Mouse (Mus musculus): ENCODE results near the gene Wee1. TPM values are rescaled to one million over a fixed set of nuclear protein-coding genes. Genes with fewer than 3 reads are reported as not detected.

Gene Wee1
- polyA plus RNA-seq, 1 experiment from 2014 or later, result 7.9 TPM

- H3K4me2 ChIP-seq (ENCODE audit: low read length), result no peak overlapping the region
- H3K27ac ChIP-seq (replicated peaks; ENCODE audit: low read depth, low read length), result no peak overlapping the region
- H3K27me3 ChIP-seq (ENCODE audit: control insufficient read depth, insufficient read depth, low read length), result no peaks in the 10 kb centered on the region
- WGBS, result 88% methylated on average over 6 of the region's 6 CpGs
- H3K4me1 ChIP-seq (ENCODE audit: control insufficient read depth, insufficient read depth, low read length), result no peaks in the 10 kb centered on the region
- no peak overlapping the region for H3K4me3 ChIP-seq (replicated peaks; ENCODE audit: low read depth, low read length)
- no peaks in the 10 kb centered on the region for H3K36me3 ChIP-seq (ENCODE audit: control insufficient read depth, insufficient read depth, low read length)
- DNase-seq, result no peak
- no peak for ATAC-seq (ENCODE audit: low FRiP score, low TSS enrichment)
- no peak overlapping the region for H3K9ac ChIP-seq (replicated peaks; ENCODE audit: low read length)
- no peaks in the 10 kb centered on the region for H3K9me3 ChIP-seq (ENCODE audit: control insufficient read depth, low read length)
Measured at GRCm38 (mm10) chr7:110163024-110163423, 41.2 kb downstream of the Wee1 start.

DNA sequence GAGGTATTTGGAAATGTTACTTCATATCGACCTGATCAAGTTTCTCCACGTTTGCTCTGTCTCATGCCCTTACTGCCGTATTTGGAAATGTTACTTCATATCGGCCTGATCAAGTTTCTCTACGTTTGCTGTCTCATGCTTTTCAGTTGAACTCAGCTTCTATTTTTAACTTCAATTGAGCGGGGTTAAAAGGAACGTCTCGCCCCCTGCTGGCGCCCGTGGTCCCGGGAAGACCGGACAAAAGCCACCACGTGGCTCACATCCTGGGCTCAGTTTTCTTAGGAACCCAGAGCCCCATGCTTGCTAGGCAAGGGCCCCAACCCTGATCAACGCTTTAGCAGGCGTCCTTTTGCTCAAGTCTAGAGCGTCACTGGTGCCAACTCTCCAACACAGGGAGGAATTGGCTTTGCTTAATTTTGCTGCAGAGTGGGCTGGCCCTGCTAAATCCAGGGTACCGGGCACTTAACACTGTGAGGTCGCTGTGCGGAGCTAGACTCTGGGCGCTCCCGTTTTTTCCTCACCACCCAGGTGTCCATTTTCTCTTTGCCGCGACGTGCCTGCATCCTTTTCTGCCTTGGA is 42.3 kb downstream of the Wee1 start:
- Histone ChIP-seq H3K27ac (replicated peaks; ENCODE audit: low read depth, low read length) (peak overlapping the region; percentile 81), H3K9me3 (ENCODE audit: control insufficient read depth, low read length) (no peaks in the 10 kb centered on the region), H3K9ac (replicated peaks; ENCODE audit: low read length) (peak overlapping the region; percentile 68), H3K27me3 (ENCODE audit: control insufficient read depth, insufficient read depth, low read length) (no peaks in the 10 kb centered on the region), H3K4me1 (ENCODE audit: control insufficient read depth, insufficient read depth, low read length) (no peaks in the 10 kb centered on the region), H3K4me3 (replicated peaks; ENCODE audit: low read depth, low read length) (peak overlapping the region; percentile 53), H3K4me2 (ENCODE audit: low read length) (peak overlapping the region; percentile 92), H3K36me3 (ENCODE audit: control insufficient read depth, insufficient read depth, low read length) (no peaks in the 10 kb centered on the region)
- DNase-seq (peak; percentile 92), ATAC-seq (ENCODE audit: low FRiP score, low TSS enrichment) (peak; percentile 81)
- WGBS, result under 1% methylated on average over 24 of the region's 24 CpGs

DNA sequence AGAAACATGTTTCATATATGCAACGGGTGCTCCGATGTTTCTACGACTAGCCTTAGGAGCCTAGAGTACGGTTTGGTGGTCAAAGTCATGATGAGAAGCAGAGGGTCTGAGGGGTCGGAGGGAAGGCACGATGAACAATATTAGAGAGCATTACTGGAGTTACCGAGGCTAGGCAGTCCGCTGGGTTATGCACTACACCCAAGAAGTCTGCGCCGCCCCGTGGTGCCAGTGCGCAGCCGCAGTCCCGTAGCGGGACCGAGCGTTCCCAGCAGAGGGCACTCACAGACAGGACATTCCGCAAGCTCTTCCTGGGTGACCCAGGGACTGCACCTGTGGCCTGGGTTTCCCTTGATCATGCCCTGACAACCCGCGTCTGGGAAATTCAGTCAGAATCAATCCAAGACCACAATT is 42.9 kb downstream of the Wee1 start:
- H3K4me1 ChIP-seq (ENCODE audit: control insufficient read depth, insufficient read depth, low read length), result no peaks in the 10 kb centered on the region
- H3K9ac ChIP-seq (replicated peaks; ENCODE audit: low read length), result peak overlapping the region; percentile 68
- no peaks in the 10 kb centered on the region for H3K27me3 ChIP-seq (ENCODE audit: control insufficient read depth, insufficient read depth, low read length)
- DNase-seq, result peak; percentile 96
- WGBS, result under 1% methylated on average over 20 of the region's 20 CpGs
- peak overlapping the region; percentile 92 for H3K4me2 ChIP-seq (ENCODE audit: low read length)
- H3K9me3 ChIP-seq (ENCODE audit: control insufficient read depth, low read length), result no peaks in the 10 kb centered on the region
- H3K36me3 ChIP-seq (ENCODE audit: control insufficient read depth, insufficient read depth, low read length), result no peaks in the 10 kb centered on the region
- H3K4me3 ChIP-seq (replicated peaks; ENCODE audit: low read depth, low read length), result peak overlapping the region; percentile 53
- peak overlapping the region; percentile 81 for H3K27ac ChIP-seq (replicated peaks; ENCODE audit: low read depth, low read length)
- ATAC-seq (ENCODE audit: low FRiP score, low TSS enrichment), result peak; percentile 94

DNA sequence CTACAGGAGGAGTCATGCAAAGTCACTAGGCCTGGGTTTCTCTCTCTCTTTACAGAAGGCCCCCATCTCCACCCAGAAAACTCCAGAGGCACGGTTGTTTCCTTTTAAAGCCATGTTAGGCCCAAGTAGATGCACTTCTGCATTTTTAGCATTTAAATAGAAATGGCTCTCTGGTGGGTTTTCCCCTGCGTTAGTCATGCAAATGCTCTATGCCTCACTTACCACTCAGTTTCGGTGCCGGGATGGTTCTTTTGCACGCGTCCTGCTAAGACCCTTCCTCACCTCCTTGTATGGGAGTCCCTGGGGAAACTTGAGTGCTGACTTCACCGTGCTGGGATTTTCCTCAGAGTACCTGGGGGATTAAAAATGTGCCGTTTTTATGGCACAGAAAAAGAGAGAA is 44.4 kb downstream of the Wee1 start:
- H3K9ac ChIP-seq (replicated peaks; ENCODE audit: low read length), result no peak overlapping the region
- no peak overlapping the region for H3K27ac ChIP-seq (replicated peaks; ENCODE audit: low read depth, low read length)
- ATAC-seq (ENCODE audit: low FRiP score, low TSS enrichment) (no peak), DNase-seq (no peak)
- H3K4me2 ChIP-seq (ENCODE audit: low read length), result no peak overlapping the region
- H3K4me3 ChIP-seq (replicated peaks; ENCODE audit: low read depth, low read length), result no peak overlapping the region
- H3K27me3 ChIP-seq (ENCODE audit: control insufficient read depth, insufficient read depth, low read length), result no peaks in the 10 kb centered on the region
- H3K9me3 ChIP-seq (ENCODE audit: control insufficient read depth, low read length), result no peaks in the 10 kb centered on the region
- H3K36me3 ChIP-seq (ENCODE audit: control insufficient read depth, insufficient read depth, low read length), result no peaks in the 10 kb centered on the region
- no peaks in the 10 kb centered on the region for H3K4me1 ChIP-seq (ENCODE audit: control insufficient read depth, insufficient read depth, low read length)
- 56% methylated on average over 8 of the region's 8 CpGs for WGBS

DNA sequence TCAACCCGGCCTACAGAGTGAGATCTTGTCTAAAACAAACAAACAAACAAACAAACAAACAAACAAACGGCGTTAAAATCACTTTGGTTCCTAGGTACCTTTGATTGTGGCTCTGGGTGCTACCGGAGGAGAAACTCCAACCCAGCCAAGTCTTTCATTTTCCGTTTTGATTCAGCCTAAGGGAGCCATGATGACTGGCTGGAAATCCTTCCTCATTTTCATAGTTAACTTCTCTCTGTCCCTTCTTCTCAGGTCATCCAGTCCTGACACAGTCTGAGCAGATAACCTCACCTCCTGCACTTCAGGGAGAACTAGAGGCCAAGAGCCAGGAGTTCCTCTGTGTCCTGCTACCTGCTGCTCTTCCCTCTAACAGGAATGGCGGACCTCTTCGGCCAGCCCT is 57.4 kb downstream of the Wee1 start:
- WGBS, result 93% methylated on average over 7 of the region's 7 CpGs
- ATAC-seq (ENCODE audit: low FRiP score, low TSS enrichment) (no peak), DNase-seq (no peak)
- H3K4me3 ChIP-seq (replicated peaks; ENCODE audit: low read depth, low read length), result no peak overlapping the region
- H3K9me3 ChIP-seq (ENCODE audit: control insufficient read depth, low read length), result no peaks in the 10 kb centered on the region
- no peaks in the 10 kb centered on the region for H3K4me1 ChIP-seq (ENCODE audit: control insufficient read depth, insufficient read depth, low read length)
- no peaks in the 10 kb centered on the region for H3K27me3 ChIP-seq (ENCODE audit: control insufficient read depth, insufficient read depth, low read length)
- H3K9ac ChIP-seq (replicated peaks; ENCODE audit: low read length), result no peak overlapping the region
- H3K27ac ChIP-seq (replicated peaks; ENCODE audit: low read depth, low read length), result no peak overlapping the region
- H3K36me3 ChIP-seq (ENCODE audit: control insufficient read depth, insufficient read depth, low read length), result no peaks in the 10 kb centered on the region
- no peak overlapping the region for H3K4me2 ChIP-seq (ENCODE audit: low read length)

DNA sequence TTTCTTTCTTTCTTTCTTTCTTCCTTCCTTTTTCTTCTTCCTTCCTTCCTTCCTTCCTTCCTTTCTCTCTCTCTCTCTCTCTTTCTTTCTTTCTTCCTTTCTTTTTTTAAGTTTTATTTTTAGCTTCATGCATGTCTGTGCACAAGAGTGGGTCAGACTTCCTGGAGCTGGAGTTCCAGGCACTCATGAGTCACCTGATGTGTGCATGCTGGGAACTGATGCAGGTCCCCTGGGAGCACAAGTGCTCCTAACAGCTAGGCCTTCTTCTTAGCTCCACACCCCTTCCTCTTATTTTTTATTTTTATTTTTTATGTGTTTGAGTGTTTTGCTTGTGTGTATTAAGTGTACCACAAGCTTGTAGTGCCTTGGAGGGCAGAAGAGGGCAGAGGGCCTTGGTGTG is 58.8 kb downstream of the Wee1 start:
- Histone ChIP-seq H3K4me3 (replicated peaks; ENCODE audit: low read depth, low read length) (no peak overlapping the region), H3K36me3 (ENCODE audit: control insufficient read depth, insufficient read depth, low read length) (no peaks in the 10 kb centered on the region), H3K27ac (replicated peaks; ENCODE audit: low read depth, low read length) (no peak overlapping the region), H3K4me2 (ENCODE audit: low read length) (no peak overlapping the region), H3K4me1 (ENCODE audit: control insufficient read depth, insufficient read depth, low read length) (no peaks in the 10 kb centered on the region), H3K9ac (replicated peaks; ENCODE audit: low read length) (no peak overlapping the region), H3K9me3 (ENCODE audit: control insufficient read depth, low read length) (no peaks in the 10 kb centered on the region), H3K27me3 (ENCODE audit: control insufficient read depth, insufficient read depth, low read length) (no peaks in the 10 kb centered on the region)
- DNase-seq (no peak), ATAC-seq (ENCODE audit: low FRiP score, low TSS enrichment) (no peak)

GRCm38 (mm10) chr7:110181446-110181845 is 59.6 kb downstream of the Wee1 start:
- no peak overlapping the region for H3K4me2 ChIP-seq (ENCODE audit: low read length)
- H3K27me3 ChIP-seq (ENCODE audit: control insufficient read depth, insufficient read depth, low read length), result no peaks in the 10 kb centered on the region
- no peaks in the 10 kb centered on the region for H3K4me1 ChIP-seq (ENCODE audit: control insufficient read depth, insufficient read depth, low read length)
- 73% methylated on average over 8 of the region's 8 CpGs for WGBS
- H3K4me3 ChIP-seq (replicated peaks; ENCODE audit: low read depth, low read length), result no peak overlapping the region
- H3K36me3 ChIP-seq (ENCODE audit: control insufficient read depth, insufficient read depth, low read length), result no peaks in the 10 kb centered on the region
- no peaks in the 10 kb centered on the region for H3K9me3 ChIP-seq (ENCODE audit: control insufficient read depth, low read length)
- ATAC-seq (ENCODE audit: low FRiP score, low TSS enrichment), result no peak
- H3K9ac ChIP-seq (replicated peaks; ENCODE audit: low read length), result no peak overlapping the region
- H3K27ac ChIP-seq (replicated peaks; ENCODE audit: low read depth, low read length), result no peak overlapping the region
- DNase-seq, result no peak

DNA sequence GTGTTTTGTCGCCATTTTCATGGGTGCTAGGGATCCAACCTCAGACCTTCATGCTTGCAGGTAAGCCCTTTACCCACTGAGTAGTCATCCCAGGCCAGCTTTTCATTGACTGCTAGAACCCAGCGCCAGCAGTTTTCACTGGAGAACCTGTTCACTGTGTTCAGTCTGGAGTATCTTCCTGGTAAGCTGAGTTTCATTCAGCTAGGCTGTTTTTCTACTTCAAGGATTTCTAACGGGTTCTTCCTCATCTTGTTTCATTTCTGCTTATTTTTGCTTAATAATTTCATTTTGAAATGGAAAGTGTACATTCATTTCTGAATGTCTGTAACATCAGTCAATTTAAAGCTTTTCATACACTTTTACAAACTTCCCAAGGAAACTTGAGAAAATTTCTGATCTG is 62.8 kb downstream of the Wee1 start:
- H3K4me1 ChIP-seq (ENCODE audit: control insufficient read depth, insufficient read depth, low read length), result no peaks in the 10 kb centered on the region
- ATAC-seq (ENCODE audit: low FRiP score, low TSS enrichment), result no peak
- H3K4me2 ChIP-seq (ENCODE audit: low read length), result no peak overlapping the region
- no peak for DNase-seq
- H3K9me3 ChIP-seq (ENCODE audit: control insufficient read depth, low read length), result no peaks in the 10 kb centered on the region
- no peaks in the 10 kb centered on the region for H3K36me3 ChIP-seq (ENCODE audit: control insufficient read depth, insufficient read depth, low read length)
- no peak overlapping the region for H3K9ac ChIP-seq (replicated peaks; ENCODE audit: low read length)
- no peaks in the 10 kb centered on the region for H3K27me3 ChIP-seq (ENCODE audit: control insufficient read depth, insufficient read depth, low read length)
- 85% methylated on average over 3 of the region's 3 CpGs for WGBS
- no peak overlapping the region for H3K27ac ChIP-seq (replicated peaks; ENCODE audit: low read depth, low read length)
- H3K4me3 ChIP-seq (replicated peaks; ENCODE audit: low read depth, low read length), result no peak overlapping the region

GRCm38 (mm10) chr7:110189951-110190350 is 68.1 kb downstream of the Wee1 start:
- no peaks in the 10 kb centered on the region for H3K9me3 ChIP-seq (ENCODE audit: control insufficient read depth, low read length)
- no peak overlapping the region for H3K4me2 ChIP-seq (ENCODE audit: low read length)
- ATAC-seq (ENCODE audit: low FRiP score, low TSS enrichment) (no peak), DNase-seq (no peak)
- H3K36me3 ChIP-seq (ENCODE audit: control insufficient read depth, insufficient read depth, low read length), result no peaks in the 10 kb centered on the region
- H3K9ac ChIP-seq (replicated peaks; ENCODE audit: low read length), result no peak overlapping the region
- H3K4me3 ChIP-seq (replicated peaks; ENCODE audit: low read depth, low read length), result no peak overlapping the region
- WGBS, result 71% methylated on average over 7 of the region's 7 CpGs
- no peaks in the 10 kb centered on the region for H3K27me3 ChIP-seq (ENCODE audit: control insufficient read depth, insufficient read depth, low read length)
- no peaks in the 10 kb centered on the region for H3K4me1 ChIP-seq (ENCODE audit: control insufficient read depth, insufficient read depth, low read length)
- H3K27ac ChIP-seq (replicated peaks; ENCODE audit: low read depth, low read length), result no peak overlapping the region

Data from midbrain, embryonic 14.5 days (tissue).